8 mouse cellular contexts compared by ENCODE assay signal in the genomic region with DNA sequence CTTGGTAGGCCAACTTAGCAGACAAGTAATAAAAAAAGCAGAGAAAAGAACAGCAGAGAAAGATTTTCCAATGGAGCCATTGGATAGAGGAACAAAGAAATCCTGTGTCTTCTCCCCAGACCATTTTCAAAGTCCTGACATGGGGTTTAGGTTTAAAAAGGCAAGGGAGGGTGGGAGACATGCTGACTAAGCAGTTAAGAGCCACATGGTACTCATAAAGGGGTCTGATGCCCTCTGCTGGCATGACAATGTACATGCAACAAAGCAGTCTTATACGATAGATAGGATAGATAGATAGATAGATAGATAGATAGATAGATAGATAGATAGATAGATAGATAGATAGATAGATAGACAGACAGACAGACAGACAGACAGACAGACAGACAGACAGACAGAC. TPM values are rescaled to one million over a fixed set of nuclear protein-coding genes. Genes with fewer than 3 reads are reported as not detected.
DNase-seq lines count a peak whose midpoint lies in the region; ATAC-seq and TF ChIP-seq lines count a peak whose summit lies in the region.

No protein-coding gene starts in this region.

- no peaks in the 10 kb centered on the region for H3K4me1 ChIP-seq in limb, embryonic 14.5 days (ENCODE audit: control insufficient read depth, insufficient read depth, low read length)
- H3K4me1 ChIP-seq in heart, embryonic 10.5 days: no peaks in the 10 kb centered on the region

- peak; percentile 63 for TF ChIP-seq CTCF in layer of hippocampus, adult 2 months (conservative IDR thresholded peaks at IDR 0.05)

- no peak overlapping the region for H3K27ac ChIP-seq in layer of hippocampus, adult 2 months
- H3K27ac ChIP-seq in limb, embryonic 14.5 days (replicated peaks; ENCODE audit: low read depth, low read length): no peak overlapping the region
- H3K27ac ChIP-seq in heart, embryonic 10.5 days: no peak overlapping the region

- H3K9ac ChIP-seq in limb, embryonic 14.5 days (ENCODE audit: low read depth, low read length, severe bottlenecking): no peak overlapping the region

- TF ChIP-seq POLR2A in limb, embryonic 14.5 days (IDR thresholded peaks at IDR 0.05; ENCODE audit: borderline replicate concordance, extremely low read depth, insufficient read depth, insufficient read length): no peak

- WGBS in limb, embryonic 14.5 days: 70% methylated on average over 1 of the region's 1 CpGs
- WGBS in heart, embryonic 10.5 days: 73% methylated on average over 1 of the region's 1 CpGs

- no peaks in the 10 kb centered on the region for H3K27me3 ChIP-seq in limb, embryonic 14.5 days (ENCODE audit: control insufficient read depth, insufficient read depth, low read length)
- no peaks in the 10 kb centered on the region for H3K27me3 ChIP-seq in heart, embryonic 10.5 days (ENCODE audit: insufficient read depth, poor library complexity, severe bottlenecking)

- no peak overlapping the region for H3K4me3 ChIP-seq in layer of hippocampus, adult 2 months
- H3K4me3 ChIP-seq in limb, embryonic 14.5 days (replicated peaks; ENCODE audit: low read length): no peak overlapping the region
- no peak overlapping the region for H3K4me3 ChIP-seq in heart, embryonic 10.5 days

- H3K4me2 ChIP-seq in limb, embryonic 14.5 days (replicated peaks; ENCODE audit: low read depth, low read length, severe bottlenecking): no peak overlapping the region

- ATAC-seq in limb, embryonic 14.5 days (ENCODE audit: low FRiP score, low read depth): no peak

- H3K36me3 ChIP-seq in limb, embryonic 14.5 days (ENCODE audit: control insufficient read depth, insufficient read depth, low read length): no peaks in the 10 kb centered on the region
- H3K36me3 ChIP-seq in heart, embryonic 10.5 days: no peaks in the 10 kb centered on the region

- no peaks in the 10 kb centered on the region for H3K9me3 ChIP-seq in limb, embryonic 14.5 days (ENCODE audit: control insufficient read depth, low read length)
- H3K9me3 ChIP-seq in heart, embryonic 10.5 days: no peaks in the 10 kb centered on the region

- DNase-seq in layer of hippocampus, adult 2 months (ENCODE audit: low spot score in 2 of 2): peak in 1 of 2 experiments; percentile 23
- DNase-seq in layer of hippocampus, adult 9-11 months: no peak
- peak; percentile 11 for DNase-seq in CD4-positive helper T cell, adult 2 months (ENCODE audit: low read depth, low spot score)
- DNase-seq in NIH3T3 (ENCODE audit: low read depth): peak; percentile 47
- peak; percentile 40 for DNase-seq in limb, embryonic 14.5 days (ENCODE audit: low spot score)
- DNase-seq in urinary bladder, postnatal 14 days (ENCODE audit: low spot score): no peak
- no peak for DNase-seq in kidney, adult 11 months
- no peak for DNase-seq in heart, embryonic 10.5 days (ENCODE audit: low spot score)

RNA-seq across cellular contexts. Expression of gene Hmgxb4, which starts 15.7 kb away (rescaled TPM):
- 10 to 100 TPM; 20.6 to 22.0 TPM for total RNA-seq in layer of hippocampus, adult 2 months (2021)
- polyA plus RNA-seq in limb, embryonic 14.5 days (2012; rRNA removed): 63.6 and 66.8 TPM in 2 replicates
- 46.7 and 48.1 TPM in 2 replicates for polyA plus RNA-seq in limb, embryonic 14.5 days (2014; fragmentation: Nextera tagmentation; extraction: Ambion mirVana)
- polyA plus RNA-seq in heart, embryonic 10.5 days (2016; fragmentation: Nextera tagmentation; extraction: Ambion mirVana): 23.7 and 32.8 TPM in 2 replicates

RNA-seq across cellular contexts. Expression of gene Tom1, which starts 56.1 kb away (rescaled TPM):
- total RNA-seq in layer of hippocampus, adult 2 months (2021): 10 to 100 TPM; 38.7 to 40.5 TPM
- 35.1 and 46.1 TPM in 2 replicates for polyA plus RNA-seq in limb, embryonic 14.5 days (2012; rRNA removed)
- 35.7 and 37.4 TPM in 2 replicates for polyA plus RNA-seq in limb, embryonic 14.5 days (2014; fragmentation: Nextera tagmentation; extraction: Ambion mirVana)
- 40.3 and 46.4 TPM in 2 replicates for polyA plus RNA-seq in heart, embryonic 10.5 days (2016; fragmentation: Nextera tagmentation; extraction: Ambion mirVana)

Comparison
In these comparisons a context has a peak if more than half of its experiments do, and no peak if none do; other contexts are left out.
1. DNase-seq: peak in CD4-positive helper T cell, adult 2 months (single experiment), NIH3T3 (single experiment) and limb, embryonic 14.5 days (single experiment); none in layer of hippocampus, adult 9-11 months (single experiment), urinary bladder, postnatal 14 days (single experiment), kidney, adult 11 months (single experiment) and heart, embryonic 10.5 days (single experiment).